Mouse (Mus musculus) gastrocnemius, postnatal 14 days (tissue): ENCODE measurements around the gene Unkl. TPM values are rescaled to one million over a fixed set of nuclear protein-coding genes. Genes with fewer than 3 reads are reported as not detected.

ENCODE experiments used
- DNase-seq: peaks from one replicate; pipeline ENCODE4 v3.0.0; 2021; ENCODE audit warnings: mixed read lengths
- intact Hi-C: fragments of 180-260 bp; cut with DNase I; formaldehyde crosslinking; loops from one replicate; pipeline ENCODE4 v1.15.1; 2025; ENCODE audit warnings: low total_unique reads
- total RNA-seq, 2 experiments: library from RNA; stranded (reverse); gene quantifications; 2 replicates each; pipeline ENCODE4 v1.2.3; 2021

Unkl gene
- total RNA-seq, 2 experiments from 2014 or later: 4.6 to 4.8 TPM

DNA sequence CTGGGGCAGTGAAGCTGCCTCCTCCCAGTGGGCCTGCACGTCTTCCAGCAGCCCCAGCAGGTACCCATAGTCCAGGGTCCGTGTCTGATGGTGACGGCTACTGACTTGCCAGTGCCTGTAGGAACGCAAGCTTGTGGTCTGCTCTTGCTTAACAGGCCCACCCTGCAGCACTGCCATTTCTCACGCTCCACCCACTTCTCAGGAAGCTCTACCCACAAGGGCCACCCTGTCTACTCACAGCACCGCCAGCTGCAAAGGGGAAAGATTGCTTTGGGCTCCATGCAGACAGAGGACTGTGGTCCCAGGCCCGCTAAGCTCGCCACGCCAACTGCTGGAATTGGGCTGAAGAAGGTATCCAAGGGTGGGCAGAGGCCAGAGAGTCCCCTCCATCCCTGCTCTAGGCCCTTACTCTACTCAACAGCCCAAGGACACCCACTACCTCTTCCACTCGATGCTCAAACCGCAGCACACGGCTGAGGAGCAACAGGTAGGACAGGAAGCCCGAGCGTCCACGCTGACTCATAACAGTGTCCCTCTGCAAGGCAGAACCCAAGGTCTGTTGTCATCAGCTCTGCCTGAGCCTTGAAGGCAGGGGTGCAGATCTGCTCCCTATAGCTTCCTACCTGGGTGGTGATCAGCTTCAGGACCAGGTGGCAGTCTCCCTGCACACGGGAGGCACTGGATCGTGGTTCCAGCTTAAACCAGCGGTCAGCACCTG lies 60.0 kb downstream of the Unkl start:
- DNase-seq: no peak
- intact Hi-C loops: loop anchor here (5.0 kb wide), 1 partner anchor 91 kb away; no protein-coding TSS in a partner anchor

- no peak for DNase-seq
- intact Hi-C loops: no loop called here
Measured at GRCm38 (mm10) chr17:25250181-25250835, 62.1 kb downstream of the Unkl start.

- intact Hi-C loops: no loop called here
- no peak for DNase-seq
Measured at GRCm38 (mm10) chr17:25252643-25253042, 64.4 kb downstream of the Unkl start.

- intact Hi-C loops: no loop called here
Measured at GRCm38 (mm10) chr17:25253760-25254159, 65.6 kb downstream of the Unkl start.

DNA sequence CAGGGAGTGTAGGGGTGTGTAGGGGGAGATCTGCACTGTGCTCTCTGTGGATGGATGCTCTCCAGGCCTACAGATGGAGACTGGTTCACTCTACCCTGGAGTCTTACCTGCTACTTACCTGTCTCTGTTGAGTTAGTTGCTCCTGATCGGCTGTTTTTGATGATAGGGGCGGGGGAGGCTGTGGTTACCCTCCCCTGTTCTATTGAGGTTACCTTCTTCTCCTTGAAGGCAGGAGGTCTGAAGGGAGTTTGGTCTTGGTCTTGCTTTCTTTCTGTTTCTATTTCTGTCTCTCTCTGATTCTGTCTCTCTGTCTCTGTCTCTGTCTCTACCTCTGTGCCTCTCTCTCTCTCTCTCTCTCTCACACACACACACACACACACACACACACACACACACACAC lies 66.9 kb downstream of the Unkl start:
- intact Hi-C loops: no loop called here

More at GRCm38 (mm10) chr17:25253760-25254159, 65.6 kb downstream of the Unkl start:
- DNase-seq: no peak

GRCm38 (mm10) chr17:25256140-25256754 lies 68.0 kb downstream of the Unkl start, which contains the start of gene Baiap3:
TSS of gene Baiap3 (minus strand) at chr17:25256364.
- DNase-seq: no peak
- intact Hi-C loops: no loop called here

More for the DNA sequence above, 66.9 kb downstream of the Unkl start:
- DNase-seq: no peak

DNA sequence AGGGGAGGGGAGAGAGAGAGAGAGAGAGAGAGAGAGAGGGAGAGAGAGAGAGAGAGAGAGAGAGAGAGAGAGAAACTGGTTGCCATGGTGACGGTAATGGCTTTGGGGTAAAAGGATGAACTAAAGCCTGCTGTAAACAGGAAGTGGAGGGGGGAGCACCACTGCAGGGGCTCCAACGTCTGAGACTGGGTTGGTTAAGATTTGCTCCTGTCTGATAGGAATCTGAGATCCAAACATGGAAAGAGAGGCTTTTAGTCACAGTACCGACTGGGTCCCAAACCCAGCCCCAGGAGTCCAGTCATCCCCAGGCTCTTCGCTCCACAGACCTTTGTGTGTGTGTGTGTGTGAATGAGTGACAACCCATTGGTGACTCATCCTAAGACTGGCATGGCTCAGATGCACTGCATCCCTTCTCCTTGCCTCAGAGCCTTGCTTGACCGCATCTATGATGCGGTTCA lies 69.6 kb downstream of the Unkl start:
- intact Hi-C loops: no loop called here
- no peak for DNase-seq

DNA sequence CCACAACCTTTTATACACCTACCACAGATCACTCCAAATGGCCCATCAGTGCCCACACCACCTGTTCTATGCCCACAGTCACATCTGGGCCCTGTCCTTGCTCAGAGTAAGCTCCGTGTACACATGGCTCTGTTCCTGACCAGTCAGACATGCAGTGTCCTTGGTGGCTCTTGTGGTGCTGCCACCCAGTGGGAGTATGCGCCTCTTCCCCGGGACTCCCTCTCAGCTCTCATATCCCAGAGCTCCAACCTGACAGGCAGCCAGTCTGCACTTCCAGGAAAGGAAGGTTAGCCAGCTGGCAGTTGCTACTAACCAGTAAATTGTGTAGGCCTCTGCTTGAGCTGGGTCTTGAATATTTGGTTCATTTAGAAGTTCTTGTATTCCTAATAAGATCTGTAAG lies 76.3 kb downstream of the Unkl start:
- peak; percentile 59 for DNase-seq
- intact Hi-C loops: loop anchor here (10.0 kb wide), 1 partner anchor 80 kb away; the partner anchor contains the start of genes BC003965 and Unkl

DNA sequence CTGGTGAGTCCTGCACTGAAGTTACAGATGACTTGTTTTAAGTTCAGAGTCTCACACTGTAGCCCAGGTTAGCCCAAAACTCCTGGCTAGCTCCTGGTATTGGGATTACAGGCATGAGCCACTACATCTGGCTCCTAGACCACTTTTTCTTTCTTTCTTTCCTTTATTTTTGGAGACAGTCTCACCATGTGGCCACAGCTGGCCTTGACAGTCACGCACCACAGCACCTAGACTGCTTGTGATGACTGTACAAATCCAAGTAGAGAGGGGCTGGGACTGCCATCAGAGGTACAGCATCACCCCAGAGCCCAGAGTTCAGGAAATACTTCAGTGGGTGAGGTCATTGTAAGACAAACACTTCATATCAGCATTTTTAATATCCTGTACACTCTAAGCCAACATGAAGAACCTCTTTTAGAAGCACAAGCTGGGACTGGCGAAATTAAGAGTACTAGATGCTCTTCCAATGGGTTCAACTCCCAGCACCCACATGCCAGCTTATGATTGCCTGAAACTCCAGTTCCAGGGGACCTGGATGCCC lies 82.7 kb downstream of the Unkl start:
- DNase-seq: no peak
- intact Hi-C loops: no loop called here

DNA sequence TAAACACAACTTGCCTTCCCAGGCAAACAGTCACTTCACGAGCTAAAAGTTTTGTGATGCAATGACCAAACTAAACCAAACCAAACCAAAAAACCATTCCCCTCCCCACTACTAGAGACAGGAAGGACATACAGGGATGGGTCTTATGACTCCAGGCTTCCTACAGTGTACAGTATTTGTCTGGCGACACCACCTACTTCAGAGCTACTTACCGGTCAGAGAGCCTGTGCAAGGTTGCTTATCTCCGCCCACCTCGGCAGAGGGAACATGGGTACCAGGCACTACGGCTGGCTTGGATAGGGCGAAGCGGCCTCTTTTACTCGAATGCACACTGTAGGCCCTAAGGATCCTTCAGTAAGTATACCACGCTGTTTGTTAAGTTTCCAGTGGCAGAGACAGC lies 84.1 kb downstream of the Unkl start:
- intact Hi-C loops: no loop called here
- DNase-seq: no peak

- intact Hi-C loops: no loop called here
- DNase-seq: peak; percentile 85
Measured at GRCm38 (mm10) chr17:25272951-25273705, 84.9 kb downstream of the Unkl start.

GRCm38 (mm10) chr17:25273706-25274501 lies 85.7 kb downstream of the Unkl start:
- intact Hi-C loops: no loop called here
- peak; percentile 86 for DNase-seq

DNA sequence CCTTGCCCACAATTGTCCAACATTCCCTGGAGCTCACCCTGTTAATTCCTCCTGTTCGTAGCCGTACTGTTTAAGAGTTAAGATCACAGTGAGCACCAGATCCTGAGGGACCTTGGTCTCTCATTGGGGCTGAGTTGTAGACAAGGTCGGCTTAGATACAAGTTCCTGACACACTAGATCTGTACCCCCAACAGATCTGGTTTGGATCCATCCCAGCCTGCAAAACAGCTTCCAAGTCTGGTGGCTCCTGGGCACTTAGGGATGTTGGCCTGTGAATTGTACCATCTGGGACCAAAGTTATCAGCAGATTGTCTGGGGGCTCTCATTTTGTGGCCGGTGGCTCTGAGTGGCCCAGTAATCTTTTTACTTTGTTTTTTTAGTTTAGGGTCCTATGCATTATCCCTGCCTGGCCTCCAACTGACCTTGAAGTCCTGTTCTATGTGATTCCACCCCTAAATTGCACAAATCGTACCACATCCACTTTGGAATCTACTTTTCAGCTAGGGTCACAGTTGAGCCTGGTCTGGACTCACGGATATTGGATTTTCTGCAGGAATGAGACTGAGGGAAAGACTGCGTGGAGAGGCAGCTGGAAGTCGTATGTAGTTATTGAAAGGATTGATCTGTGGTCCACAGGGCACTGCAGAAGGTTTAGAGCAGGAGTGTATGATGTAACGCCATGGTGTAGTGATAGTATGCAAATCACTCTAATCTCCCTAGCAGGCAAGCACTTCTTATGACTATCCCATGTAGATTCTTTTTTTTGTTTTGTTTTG lies 86.6 kb downstream of the Unkl start, which contains the start of gene Ube2i:
Gene Ube2i (minus strand): TSS at position 52 of the 776 bp plus-strand sequence.
- no peak for DNase-seq

DNA sequence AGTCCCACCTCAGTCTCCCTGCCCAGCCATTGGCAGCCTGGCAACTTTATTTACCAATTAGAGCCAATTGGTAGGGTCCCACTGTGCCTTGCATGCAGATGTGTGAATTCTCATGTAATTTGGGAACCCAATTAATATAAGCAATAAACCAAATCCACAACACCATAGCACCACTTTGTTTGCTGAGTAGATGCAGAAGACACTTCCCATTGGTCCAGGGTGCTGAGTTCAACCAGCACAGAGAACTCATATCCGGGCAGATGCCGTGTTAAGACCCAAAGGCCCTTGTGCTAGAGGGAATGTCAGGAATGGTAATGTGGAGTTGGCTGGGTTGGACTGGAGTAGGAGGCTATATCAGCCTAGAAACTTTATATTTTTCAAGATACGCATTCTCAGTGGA lies 87.6 kb downstream of the Unkl start:
- DNase-seq: no peak
- intact Hi-C loops: no loop called here

More for the DNA sequence above, 86.6 kb downstream of the Unkl start, which contains the start of gene Ube2i:
- intact Hi-C loops: no loop called here

GRCm38 (mm10) chr17:25282133-25282532 lies 93.9 kb downstream of the Unkl start:
- peak; percentile 25 for DNase-seq
- intact Hi-C loops: loop anchor here (10.0 kb wide), 1 partner anchor 157 kb away; the partner anchor contains the start of gene Ptx4
